Mouse (Mus musculus): ENCODE measurements around the gene Ralgps1.
A peak's percentile ranks its signal among the peaks of the same experiment; 100 is the strongest.

The Ralgps1 gene

DNA sequence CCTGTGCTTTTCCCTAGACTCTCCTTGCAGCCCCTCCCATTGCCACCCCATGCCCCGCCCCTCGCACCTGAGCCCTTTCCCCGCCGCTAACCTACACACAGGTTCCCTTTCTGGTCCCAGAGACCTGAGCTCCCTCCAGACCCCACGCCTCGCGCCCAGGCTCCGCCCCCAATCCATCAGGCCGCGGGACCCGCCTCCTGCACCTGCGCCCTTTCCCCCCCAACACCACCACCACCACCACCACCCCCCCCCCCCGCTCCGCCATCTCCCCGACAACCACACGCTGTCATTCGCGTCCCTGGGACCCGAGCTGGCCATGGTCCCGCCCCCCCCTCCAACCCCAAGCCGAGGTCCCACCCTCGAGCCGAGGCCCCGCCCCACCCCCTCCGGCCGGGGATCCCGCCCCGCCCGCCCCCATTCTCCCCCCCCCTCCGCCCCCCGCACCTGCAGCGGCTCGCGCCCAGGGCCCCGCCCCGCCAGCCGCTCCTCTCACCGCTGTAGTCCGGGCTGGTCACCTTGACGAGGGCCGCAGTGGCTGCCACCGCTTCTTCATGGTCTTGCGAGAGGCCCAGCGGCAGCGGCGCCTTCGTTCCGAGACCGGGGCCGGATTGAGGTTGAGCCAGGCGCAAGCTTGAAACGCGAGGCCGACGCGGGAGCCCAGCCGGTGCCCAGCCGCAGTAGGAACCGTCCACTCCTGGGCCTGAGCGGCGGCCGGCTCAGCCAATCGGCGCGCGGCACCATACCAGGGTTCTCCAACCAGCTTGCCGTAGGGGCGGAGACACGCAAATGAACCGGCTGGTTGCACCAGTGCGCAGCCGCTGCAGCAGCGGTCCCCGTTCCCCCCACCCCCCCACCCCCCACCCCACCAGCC, at the start of gene Ralgps1:
Gene Ralgps1, minus strand, starts transcription at position 710 of the 871 bp plus-strand sequence.
- peak; percentile 98 for DNase-seq

DNA sequence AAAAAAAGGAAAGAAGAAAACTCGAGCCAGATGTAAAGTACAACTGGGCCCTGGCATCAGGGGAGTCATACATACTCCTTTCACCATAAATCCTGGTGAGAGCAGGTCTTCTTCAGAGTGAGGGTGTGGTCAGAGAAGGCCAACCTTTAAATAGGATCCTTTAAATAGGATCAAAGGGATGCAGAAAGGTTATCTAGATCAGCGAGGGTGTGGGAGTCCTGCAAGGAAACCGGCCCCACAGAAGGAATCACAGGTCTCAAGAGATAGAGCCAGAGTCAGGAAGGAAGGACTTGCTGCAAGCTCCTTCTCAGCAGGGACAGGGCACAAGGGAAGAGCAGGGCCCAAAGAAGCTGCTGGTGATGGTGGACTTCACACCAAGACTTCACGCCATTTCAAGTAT, 46.2 kb upstream of the Ralgps1 start:
- DNase-seq, result no peak

DNA sequence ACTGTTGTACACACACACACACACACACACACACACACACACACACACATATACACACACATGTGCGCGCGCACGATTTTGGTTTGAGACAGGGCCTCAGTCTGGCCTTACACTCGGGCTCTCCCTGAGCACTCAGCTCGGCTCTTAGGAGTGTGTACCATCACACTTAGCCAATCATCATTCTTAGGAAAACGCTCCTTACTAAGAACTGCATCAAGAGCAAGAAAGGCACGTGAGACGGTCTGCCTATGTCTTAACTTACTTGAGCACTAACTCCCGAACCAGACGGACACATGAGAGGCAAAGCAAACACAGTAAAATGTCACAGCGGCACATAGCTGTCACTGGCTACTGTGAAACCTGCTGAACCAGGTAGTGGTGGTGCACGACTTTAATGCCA, 42.7 kb upstream of the Ralgps1 start:
- no peak for DNase-seq

DNA sequence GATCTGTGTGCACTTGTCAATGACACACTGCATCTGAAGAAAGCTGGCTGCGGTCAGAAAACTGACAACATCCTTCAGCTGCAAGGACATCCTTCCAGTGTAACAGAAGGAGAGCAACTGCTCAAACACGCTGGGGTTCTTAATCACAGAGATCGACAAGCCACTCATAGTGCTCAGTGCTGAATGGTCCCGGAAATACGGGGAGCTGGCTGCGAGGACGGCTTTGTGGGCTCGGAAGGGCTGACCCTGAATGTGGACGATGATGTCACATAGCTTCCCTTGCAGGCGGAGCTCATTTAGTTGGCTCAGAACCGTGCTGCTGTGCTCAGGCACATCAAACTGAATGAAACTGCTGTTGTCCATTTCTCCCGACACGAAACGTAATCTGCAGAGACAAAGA, 40.8 kb upstream of the Ralgps1 start:
- no peak for DNase-seq

DNA sequence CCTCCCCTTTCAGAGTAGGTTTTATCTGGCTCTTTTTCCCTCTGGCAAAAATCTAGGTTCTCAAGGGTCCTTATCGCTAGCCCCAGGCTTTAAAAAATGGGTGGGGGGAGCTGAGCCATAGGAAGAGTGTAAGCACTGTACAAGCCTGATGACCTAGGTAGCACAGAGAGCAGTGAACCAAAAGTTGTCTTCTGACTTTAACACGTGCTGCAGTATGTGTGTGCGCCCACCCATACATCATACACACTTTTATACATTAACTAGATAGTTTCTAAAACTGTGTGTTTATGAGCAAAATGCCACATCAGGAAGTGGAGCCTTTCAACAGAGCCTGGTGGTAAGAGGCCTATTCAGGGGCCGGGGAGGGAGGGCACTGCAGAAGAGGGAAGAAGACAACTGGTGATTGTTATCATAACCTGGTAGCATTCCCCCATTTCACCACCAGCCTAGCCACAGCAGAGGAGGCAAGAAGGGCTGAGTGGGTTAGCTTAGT, 32.3 kb upstream of the Ralgps1 start:
- DNase-seq, result no peak

DNA sequence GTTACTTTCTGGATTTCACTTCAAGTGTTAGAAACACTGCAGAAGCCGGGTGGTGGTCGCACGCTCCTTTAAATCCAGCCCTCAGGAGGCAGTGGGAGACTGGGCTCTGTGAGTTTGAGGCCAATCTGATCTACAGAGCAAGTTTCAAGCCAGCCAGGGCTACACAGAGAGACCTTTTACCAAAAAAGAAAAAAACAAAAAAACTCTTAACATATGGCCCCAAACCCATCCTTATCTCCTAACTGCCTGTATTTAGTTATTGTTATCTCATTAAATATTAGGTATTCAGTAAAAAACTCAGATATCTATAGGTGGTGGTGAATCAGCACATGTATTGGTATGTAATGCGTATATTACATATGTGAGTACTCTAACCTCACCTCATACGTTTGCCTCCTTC, 31.4 kb upstream of the Ralgps1 start:
- DNase-seq, result no peak

DNA sequence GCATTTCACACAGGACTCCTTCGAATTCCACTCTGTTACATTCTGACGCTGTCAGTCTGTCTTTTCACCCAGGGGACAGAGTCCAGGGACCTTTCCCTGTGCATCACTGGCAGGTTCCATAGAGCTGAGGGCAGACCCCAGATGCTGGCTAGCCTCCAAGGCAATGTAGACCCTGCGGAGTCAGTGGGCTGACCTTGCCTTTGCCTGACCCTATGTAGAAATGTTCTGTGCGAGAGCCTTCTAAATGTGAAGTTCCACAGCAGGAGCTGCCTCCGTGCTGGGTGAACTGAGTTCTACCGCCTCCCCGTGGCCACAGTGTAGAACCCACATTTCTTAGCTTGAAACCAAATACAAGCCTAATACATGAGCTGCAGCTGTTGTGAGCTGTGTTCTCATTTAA, 30.9 kb upstream of the Ralgps1 start:
- peak; percentile 84 for DNase-seq

DNA sequence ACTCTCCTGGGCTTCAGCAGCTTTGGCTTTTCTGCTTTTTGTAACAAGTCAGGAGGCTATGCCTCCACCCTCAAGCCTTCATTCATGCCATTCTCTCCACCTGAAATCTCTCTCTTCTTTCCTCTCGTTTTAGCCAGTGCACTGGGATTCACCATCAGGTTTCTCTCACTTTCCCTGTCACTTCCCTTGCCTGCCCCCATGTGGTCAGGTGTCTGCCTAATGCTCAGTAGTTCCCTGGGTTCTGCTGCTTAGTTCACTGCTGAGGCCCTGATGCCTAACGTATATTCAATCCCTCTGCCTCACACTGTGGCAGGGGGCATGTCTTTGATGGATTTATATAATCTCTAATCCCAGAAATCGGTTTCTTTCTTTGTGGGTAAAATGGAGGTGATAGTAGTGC, 29.9 kb upstream of the Ralgps1 start:
- DNase-seq, result no peak

DNA sequence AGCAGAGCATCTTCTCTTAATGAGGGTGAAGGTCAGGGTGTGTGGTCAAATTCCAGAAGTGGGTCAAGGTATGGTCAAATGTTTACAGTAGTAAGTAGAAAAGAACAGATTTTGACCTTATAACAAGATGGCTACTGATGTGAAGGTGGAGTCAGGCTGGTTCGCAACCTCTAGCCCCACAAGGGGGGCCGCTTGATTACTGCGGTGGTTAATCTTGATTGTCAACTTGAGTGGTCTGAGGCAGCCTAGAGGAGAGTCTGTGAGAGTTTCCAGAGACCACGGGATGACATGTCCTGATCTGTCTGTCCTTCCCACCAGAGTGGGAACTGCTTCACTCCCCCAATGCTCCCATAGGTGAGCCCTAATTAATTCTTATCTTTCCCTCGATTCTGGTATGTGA, 29.3 kb upstream of the Ralgps1 start:
- no peak for DNase-seq

DNA sequence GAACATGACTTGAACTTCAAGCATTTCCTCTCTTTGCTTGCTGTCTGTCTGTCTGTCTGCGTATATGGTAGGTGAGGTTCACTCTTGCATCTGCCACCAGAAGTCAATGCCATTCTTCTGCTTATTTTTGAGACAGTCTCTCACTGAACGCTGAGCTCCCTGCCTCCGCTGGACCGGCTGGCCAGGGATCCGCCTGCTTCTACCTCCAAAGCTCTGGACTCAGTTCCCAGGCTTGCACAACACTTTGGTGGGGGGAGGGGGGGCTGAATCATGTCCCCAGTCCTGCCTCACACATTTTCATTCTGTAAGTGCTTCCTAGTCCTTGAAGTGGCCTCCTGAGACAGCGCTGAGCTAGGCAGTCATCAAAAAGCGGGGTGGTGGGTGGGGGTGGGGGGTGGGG, 27.8 kb upstream of the Ralgps1 start:
- DNase-seq, result no peak

DNA sequence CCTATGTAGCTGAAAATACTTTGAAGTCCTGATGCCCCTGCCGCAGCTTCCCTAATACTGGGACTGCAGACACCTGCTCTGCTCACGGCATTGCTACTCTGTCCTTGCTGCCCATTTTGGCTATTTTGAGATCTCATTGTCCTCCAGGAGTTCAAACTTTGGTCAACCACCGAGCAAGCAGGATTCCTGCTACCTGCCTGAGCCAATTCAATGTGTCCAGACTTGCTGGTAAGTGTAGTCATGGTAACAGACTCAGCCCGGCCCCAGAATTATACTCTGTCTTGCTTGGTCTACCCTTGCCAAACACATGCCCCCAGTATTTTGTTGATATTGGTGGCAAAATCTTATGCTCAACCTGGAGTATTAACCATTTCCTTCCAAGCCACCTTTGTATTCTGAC, 25.8 kb upstream of the Ralgps1 start:
- no peak for DNase-seq

DNA sequence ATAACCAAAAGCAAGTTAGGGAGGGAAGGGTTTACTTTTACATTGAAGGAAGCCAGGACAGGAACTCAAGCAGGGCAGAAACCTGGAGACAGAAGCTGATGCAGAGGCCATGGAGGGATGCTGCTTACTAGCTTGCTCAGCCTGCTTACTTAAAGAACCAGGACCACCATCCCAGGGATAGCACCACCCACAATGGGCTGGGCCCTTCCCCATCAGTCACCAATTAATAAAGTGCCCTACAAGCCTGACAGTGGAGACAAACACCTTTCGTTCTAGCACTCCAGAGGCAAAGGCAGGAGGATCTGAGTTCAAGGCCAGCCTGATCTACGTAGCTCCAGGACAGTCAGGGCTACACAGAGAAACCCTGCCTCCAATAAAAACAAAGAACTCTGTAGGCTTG, 23.8 kb upstream of the Ralgps1 start:
- DNase-seq, result no peak

DNA sequence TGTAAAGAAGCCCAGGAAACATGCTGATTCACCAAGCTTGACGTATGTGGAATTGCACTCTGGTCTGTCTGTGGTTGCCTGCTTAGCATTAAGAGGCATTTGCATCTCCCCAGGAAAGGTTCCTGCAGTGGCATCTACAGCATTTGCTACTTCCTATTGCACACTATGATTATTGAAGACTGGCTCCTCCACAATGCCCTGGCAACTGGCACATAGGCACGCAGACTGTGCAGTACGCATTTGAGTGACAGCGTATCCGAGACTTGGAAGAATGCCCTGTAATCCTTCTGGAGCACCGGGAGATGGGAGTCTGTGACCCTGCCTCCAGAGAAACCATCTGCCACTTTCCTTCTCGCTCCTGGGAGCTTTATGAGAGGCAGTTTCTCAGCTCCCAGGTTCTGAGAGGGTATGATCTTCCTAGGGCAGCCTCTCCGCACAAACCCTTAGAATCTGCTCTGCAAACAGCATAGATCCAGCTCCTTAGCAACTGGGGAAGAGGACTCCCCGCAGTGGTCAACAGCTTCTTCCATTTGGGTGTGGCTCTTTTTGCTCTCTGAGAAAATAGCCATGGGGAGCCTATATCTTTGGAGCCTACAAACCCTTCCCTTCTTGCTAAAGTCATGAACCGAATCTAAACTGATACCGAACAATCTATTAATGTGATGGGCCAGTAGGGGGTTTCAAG, 22.8 kb upstream of the Ralgps1 start:
- DNase-seq, result no peak

DNA sequence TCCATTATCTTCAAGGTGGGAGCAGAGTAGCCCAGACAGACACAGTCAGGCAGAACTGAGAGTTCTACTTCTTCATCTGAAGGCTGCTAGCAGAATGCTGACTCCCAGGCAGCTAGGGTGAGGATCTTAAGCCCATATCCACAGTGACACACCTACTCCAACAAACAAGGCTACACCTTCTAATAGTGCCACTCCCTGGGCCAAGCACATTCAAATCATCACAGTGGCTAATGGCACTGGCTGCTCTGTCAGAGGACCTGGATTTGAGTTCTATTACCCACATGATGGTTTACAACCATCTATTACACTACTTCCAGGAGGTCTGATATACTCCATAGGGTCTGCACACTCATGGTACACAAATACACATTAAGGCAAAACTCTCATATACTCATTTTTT, 21.7 kb upstream of the Ralgps1 start:
- no peak for DNase-seq

DNA sequence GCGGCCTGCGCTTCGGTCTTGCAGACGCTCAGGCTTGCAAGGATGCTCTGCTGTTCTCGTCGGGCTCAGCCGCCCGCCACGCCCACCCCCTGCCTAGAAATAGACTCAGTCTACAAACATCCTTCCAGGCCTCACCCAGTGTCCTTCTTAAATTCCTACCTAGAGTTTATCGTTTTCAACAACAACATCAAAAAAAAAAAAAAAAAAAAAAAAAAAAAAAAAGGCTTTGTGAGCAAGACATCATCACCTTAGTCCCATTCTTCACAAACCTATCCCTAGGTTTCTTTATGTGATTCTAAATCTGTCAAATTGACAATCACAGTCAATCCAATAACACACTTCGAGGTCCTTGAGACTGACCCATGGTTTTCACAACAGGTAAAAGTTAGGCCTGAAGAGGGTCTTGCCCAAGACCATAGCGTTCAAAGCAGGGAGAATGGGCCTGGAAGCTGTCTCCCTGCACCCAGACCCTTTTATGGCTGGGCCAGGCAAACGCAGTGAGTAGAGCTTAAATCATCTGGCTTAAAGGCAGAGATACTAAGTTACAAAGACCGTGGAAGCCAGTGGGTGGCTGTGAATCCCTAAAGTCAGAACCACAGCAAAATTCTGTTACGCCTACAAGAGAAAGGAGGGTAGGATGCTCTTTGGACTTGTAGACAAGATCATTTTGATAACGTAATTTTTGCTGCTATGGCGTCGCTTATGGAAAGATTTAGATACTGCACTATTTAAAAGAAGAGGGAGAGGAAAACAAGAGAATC, 542 bp upstream of the Ralgps1 start:
- DNase-seq, result no peak

DNA sequence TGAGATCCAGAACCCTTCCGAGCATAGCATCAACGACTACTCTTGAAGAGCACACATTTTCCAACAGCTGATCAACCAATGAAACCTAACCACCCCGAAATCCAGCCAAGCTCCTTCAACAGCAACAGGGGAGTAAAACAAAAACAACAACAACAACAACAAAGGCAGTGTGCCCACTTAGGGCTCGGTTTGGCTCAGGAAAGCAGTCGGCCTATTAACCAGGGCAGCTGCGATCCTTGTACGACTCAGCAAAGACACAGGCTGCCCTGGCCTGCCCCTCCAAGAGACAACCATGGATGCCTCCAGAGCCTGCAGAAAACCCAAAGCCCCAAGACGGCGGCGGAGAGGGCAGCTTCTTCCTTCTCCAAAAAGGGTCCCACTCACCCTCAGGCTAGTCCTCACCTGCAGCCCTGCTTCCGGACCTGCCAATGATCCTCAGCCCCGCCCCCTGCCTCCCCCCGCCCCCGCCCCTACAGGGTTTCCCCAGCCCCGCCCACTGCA, 960 bp downstream of the Ralgps1 start:
- peak; percentile 29 for DNase-seq

DNA sequence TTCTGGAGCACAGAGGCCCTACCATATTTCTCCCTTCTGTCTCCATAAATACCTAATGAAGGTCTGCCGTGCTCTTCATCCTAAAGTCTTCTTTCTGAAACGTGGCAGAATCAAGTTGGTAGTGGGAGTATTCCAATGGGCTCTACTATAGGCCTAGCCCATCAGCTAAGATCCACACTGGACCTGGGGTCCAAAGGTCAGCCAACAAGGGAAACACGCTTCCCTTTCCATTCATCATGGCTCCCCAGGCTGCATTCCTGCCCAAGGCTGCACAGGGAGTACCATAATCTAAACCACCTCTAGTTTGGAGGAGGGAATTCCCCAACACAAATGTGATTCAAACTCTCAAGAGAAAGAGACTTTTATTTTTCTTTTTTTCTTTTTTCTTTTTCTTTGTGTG, 1.8 kb downstream of the Ralgps1 start:
- DNase-seq, result no peak

DNA sequence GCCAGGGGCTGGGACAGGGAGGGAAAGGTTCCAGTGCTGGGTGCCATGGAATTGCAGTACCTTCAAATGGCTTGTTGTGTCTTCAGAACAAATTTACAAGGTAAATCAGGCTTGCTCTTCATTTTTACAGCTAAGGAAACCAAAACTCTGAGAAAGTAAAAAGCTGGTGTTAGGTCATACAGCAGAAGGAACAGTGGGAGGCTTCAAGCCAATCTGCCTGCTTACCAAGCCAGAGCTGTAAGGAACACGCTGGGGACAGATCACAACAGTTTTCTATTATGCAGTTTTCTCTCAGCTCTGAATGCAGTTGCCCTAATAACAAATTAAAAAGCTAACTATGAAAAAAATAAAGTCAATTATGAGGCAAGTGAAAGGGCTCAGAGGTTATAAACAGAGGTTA, 2.8 kb downstream of the Ralgps1 start:
- DNase-seq, result no peak

DNA sequence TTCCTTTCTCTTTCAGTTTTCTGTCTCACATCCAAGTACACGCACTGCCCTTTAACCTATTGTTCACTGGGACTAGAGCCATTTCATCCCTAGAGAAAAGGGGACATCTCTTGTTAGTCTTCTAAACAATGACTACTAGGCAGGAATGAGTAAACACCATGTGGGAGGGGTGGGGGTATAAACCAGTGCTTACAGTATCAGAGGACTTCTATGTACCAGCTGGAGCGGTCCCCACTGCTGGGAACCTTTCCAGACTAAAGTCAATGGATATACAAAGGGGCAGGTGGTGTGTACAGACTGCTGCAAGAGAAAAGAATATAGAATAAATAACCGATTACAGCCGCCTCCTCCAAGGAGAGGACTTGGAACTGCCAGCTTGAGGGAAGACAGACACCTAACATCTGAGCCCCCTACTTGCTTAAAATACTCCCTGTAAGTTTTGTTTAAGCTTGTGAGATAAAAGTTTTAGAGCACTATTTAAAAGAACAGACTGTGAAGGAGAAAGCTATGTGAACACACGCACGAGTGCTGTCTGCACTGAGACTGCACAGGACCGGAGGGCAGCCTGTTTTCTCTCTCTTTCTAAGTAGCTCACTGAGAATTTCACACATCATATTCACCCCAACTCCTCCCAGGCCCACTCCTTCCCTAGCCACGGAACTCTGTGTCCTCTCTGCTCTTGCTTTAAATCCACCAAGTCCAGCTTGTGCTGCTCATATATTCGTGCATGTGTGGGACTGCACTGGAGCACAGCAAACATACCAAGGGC, 5.4 kb downstream of the Ralgps1 start:
- peak; percentile 71 for DNase-seq

DNA sequence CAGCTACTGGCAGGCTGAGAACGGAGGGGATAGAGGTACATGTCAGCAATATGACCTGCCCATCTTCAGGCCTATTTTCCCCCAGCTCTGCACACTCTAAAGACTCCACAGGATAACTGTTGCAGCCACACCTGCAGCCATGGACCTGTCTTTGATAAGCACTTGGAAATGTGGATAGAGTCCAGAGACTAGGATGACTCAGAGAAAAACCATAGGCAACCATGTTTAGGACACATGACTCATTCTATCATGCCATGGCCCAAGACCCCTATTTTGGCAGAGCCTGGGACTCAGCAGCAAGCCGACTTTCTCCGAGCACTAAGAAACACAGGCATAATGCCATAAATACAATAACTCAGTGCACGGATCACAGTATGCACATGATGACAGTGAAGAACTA, 6.6 kb downstream of the Ralgps1 start:
- DNase-seq, result no peak

DNA sequence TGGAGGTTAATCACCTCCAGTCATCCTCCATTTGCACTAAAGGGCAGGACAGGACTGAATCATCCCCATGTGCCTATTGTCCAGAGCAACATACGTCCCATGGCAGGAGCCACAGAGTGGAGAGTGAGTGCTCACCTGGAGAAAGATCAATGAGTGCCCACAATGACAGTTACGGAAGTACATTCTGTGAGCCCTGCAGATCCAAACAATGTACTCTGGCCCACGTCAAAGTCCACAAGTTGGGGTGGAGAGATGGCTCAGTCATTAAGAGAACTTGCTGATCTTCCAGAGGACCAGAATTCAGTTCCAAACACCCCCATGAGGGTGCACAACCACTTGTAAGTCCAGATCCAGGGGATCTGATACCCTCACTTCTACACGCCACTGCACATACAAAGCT, 7.4 kb downstream of the Ralgps1 start:
- no peak for DNase-seq

DNA sequence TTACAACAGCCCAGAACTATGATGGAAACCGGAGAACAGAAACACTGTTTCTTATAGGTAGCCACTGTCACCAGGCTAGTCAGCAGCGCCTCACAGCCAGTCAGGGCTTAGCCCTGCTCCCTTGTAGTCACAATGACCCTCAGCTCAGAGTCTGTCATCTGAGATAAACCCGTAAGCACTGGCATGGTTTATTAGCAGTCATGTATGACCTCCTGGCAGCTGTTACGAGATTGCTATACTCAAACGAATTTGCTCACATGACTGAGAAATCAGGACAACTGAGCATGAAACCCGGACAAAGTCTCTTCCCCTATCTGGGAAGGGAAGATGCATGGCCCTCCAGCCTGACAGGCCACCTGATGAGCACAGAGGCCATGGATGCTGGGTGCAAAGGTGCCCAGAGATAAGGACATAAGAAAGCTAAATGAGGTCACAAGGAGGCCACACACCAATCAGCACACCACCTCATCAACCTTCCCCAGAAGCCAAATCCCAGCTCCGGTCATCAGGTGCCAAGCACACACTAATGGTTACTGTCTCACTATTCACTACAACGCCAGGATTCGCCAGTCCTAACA, 10.1 kb downstream of the Ralgps1 start:
- no peak for DNase-seq

Data from lung, postnatal 10 days (tissue).